Mouse (Mus musculus): ENCODE data around the gene Majin.
A peak's percentile ranks its signal among the peaks of the same experiment; 100 is the strongest.

The Majin gene

DNA sequence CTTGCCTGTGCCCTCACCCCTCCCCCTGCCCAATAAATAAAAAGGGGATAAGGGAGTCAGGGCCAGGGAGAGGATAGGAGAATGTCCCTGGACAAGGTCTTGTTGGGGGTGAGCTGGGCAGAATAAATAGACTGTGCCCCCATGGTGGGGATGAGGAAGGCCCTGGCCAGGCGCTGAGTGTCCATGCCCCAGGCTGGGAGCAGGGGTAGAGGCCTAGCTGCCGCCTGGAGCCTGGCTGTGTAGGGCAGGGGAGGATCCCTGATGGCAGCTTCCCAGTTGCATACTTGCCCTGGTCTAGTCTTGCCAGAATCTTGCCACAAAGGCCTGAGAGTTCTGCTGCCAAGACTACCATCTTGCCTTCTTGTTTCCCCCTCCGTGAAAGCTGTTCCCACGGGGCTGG lies 43.7 kb downstream of the Majin start:
- no peak for DNase-seq (ENCODE audit: low spot score in 2 of 2)

DNA sequence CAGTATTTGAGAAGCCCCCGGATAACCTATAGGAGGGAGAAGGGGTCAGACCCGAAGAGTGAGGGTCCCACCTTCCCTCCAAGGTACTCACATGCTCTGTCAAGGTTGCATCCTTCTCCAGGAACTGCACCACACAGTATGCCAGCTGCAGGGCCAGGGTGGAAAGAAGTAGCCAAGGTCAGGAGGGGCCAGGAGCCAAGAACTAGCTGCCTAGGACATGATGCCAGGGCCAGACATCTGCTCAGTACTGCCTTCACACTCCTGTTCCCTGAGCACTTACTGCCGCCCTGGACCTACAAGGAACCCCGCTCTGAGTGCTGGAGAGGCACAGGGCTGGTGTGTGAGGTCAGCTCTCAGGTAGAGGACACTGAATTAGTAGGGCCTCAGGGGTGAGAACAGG lies 46.2 kb downstream of the Majin start:
- DNase-seq (ENCODE audit: low spot score in 2 of 2), result no peak

- no peak for DNase-seq (ENCODE audit: low spot score in 2 of 2)
Measured at GRCm38 (mm10) chr19:6231036-6231435, 46.8 kb downstream of the Majin start.

DNA sequence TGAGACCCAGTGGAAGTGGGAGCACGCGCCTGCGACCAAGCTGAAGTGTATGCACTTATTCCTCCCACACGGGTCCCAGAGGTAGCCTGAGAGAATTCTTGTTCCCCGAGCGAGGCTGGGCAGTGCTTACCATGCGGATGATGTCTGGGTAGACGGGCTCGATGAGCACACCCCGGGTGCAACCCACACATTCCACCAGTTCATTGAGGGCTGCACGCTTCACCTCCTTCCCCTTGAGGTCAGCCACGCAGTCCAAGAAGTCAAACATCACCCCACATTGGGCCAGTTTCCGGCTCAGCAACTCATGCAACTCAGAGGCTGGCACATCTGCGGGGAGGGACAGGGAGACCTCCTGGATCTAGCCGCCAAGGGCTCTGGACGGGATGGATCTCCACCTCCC lies 49.5 kb downstream of the Majin start:
- no peak for DNase-seq (ENCODE audit: low spot score in 2 of 2)

DNA sequence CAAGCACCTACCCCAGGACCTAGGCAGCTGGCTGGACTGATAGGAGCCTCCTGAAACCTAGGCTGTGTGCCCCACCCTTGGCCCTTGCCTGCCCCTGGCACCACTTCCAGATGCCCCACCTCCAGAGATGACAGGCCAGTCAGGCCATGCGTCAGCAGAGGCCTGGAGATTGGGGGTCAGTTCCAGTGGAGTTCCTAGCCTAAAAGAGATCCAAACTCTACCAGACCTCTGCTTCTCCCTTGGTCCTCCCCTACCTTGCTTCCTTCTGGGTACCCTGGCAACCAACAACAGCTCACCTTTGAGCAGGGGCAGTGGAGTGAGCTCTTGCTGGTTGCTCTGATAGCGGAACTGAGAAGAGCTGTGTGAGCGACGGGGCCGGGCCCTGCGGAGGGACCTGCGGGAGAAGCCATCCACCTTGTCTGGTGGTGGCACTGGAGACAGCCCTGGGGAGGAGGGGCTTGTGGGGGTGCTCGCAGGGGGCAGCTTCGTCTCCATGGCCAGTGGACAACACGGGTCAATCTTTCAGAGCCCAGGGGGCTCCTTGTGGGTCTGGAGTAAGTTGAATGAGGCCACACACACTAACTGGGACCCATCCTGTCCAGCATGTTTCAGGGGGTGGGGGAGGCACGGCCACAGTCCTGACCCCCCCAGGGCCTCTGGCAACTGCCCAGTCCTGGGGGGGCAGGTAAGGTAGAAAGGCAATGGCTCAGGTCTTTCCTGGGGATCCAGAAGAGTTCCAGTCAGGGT lies 50.3 kb downstream of the Majin start:
- peak; percentile 57 to 63 for DNase-seq (ENCODE audit: low spot score in 2 of 2)

GRCm38 (mm10) chr19:6235084-6236052 lies 51.2 kb downstream of the Majin start, which contains the start of gene Ppp2r5b:
Gene Ppp2r5b, minus strand, starts transcription at chr19:6235872.
- peak; percentile 96 to 97 for DNase-seq (ENCODE audit: low spot score in 2 of 2)

- DNase-seq (ENCODE audit: low spot score in 2 of 2), result peak; percentile 76 to 81
Measured at GRCm38 (mm10) chr19:6236053-6236441, 51.9 kb downstream of the Majin start.

GRCm38 (mm10) chr19:6236842-6237241 lies 52.7 kb downstream of the Majin start:
- DNase-seq (ENCODE audit: low spot score in 2 of 2), result no peak

- DNase-seq (ENCODE audit: low spot score in 2 of 2), result no peak
Measured at GRCm38 (mm10) chr19:6238740-6239139, 54.6 kb downstream of the Majin start.

GRCm38 (mm10) chr19:6240136-6240535 lies 55.9 kb downstream of the Majin start:
- DNase-seq (ENCODE audit: low spot score in 2 of 2), result no peak

DNA sequence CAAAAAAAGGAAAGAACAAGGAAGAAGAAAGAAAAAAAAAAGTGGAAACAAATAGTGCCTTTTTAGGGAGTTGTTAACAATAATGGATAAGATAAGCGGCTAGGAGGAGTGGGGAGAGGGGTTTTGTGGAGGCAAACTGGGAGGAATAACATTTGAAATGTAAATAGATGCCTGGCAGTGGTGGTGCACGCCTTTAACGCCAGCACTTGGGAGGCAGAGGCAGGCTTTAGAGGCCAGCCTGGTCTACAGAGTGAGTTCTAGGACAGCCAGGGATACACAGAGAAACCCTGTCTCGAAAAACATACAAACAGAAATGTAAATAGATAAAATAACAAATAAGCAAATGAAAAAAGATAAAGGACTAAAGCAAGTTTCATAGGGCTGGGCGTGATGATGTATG lies 56.5 kb downstream of the Majin start:
- DNase-seq (ENCODE audit: low spot score in 2 of 2), result no peak

GRCm38 (mm10) chr19:6241274-6242107 lies 57.3 kb downstream of the Majin start, which contains the start of gene Atg2a:
Gene Atg2a, plus strand, starts transcription at chr19:6241668.
- DNase-seq (ENCODE audit: low spot score in 2 of 2), result peak; percentile 96 to 98

DNA sequence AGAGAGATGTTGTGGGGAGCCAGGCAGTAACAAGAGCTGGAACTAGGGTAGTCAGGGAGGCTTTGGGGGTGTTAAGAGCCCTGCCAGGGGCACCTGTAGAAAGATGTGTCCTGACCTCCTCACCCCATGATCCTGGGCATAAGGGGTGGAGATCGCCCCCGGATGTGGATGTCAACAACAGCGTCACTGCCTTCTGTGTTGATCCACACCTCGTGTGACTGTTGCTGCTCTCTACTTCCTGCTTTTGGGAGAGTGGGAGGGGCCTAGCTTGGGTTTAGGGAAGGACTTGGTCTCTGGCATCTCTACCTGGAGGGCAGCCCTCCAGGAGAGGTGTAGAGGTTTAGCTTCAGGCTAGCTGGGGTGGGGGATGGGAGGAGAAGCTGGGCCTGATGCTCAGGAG lies 58.1 kb downstream of the Majin start:
- peak in 1 of 2 experiments; percentile 55 for DNase-seq (ENCODE audit: low spot score in 2 of 2)

- no peak for DNase-seq (ENCODE audit: low spot score in 2 of 2)
Measured at GRCm38 (mm10) chr19:6243226-6243625, 59.0 kb downstream of the Majin start.

- DNase-seq (ENCODE audit: low spot score in 2 of 2), result no peak
Measured at GRCm38 (mm10) chr19:6245806-6246205, 61.6 kb downstream of the Majin start.

GRCm38 (mm10) chr19:6247526-6248300 lies 63.5 kb downstream of the Majin start:
- no peak for DNase-seq (ENCODE audit: low spot score in 2 of 2)

DNA sequence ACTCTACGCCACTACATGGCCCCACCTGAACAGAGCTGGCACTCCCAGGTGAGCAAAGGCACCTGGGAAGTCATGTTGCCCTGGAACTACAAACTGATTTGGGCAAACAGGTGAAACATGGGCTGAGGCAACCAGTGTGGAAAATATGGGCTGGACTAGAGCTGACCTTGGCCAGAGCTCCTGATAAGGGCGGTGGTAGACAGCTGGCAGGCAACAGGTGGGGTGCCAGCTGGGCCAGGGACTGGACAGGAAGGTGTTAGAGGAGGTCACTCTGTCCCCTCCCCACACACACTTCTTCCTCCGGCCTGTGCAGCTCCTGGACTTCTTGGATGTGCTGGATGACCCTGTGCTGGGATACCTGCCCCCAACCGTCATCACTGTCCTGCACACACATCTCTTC lies 68.8 kb downstream of the Majin start:
- DNase-seq (ENCODE audit: low spot score in 2 of 2), result no peak

DNA sequence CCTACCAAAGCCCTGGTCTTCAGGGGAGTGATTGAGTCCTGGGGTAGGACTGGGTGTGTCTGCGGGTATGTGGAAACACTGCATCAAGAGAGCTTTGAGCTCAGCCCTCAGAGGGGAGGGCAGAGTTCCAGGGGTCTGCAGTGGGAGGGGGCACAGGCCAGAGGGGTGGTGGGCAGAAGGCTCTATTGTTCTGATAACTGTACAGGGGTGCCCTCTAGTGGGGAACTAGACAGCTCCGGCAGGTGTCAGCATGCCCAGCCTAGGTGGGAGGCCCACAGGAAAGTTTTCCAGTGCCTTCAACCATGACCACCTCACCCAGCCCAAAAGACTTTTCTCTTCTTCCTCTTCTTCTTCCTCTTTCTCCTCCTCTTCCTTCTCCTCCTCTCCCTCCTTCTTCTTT lies 76.2 kb downstream of the Majin start:
- no peak for DNase-seq (ENCODE audit: low spot score in 2 of 2)

- no peak for DNase-seq (ENCODE audit: low spot score in 2 of 2)
Measured at GRCm38 (mm10) chr19:6260946-6261345, 76.8 kb downstream of the Majin start.

DNA sequence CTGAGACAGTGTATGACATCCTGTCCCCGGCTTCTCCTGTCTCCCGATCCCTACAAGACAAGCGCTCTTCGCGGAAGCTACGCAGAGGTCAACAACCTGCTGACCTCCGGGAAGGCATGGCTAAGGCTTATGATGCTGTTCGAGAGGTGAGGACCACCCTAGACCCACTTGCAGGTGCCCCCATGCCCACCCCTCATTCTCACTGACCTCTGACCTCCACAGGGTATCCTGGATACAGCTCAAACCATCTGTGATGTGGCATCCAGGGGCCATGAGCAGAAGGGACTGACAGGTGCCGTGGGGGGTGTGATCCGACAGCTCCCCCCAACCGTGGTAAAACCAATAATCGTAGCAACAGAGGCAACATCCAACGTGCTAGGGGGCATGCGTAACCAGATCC lies 77.2 kb downstream of the Majin start:
- no peak for DNase-seq (ENCODE audit: low spot score in 2 of 2)

DNA sequence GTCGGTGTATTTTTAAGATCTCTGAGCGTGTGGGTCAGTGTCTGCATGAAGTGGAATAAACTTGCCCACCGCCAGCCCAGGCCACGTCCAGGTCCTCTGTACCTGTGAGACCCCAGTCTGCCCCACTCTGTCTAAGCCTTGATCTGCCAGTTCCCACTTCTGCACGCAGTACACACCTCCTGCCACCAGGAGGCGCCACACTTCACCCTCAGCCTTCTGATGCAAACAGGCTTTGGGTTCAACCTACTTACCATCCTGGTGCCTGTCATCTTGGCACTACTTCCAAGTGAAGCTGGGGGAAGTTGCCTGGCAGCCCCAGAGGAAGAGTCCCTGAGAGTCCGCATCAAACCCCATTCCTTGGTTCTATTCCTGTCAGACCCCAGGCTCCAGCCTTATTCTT lies 78.0 kb downstream of the Majin start:
- DNase-seq (ENCODE audit: low spot score in 2 of 2), result peak; percentile 65 to 81
